Mouse (Mus musculus): ENCODE measurements around the gene Vps45. TPM values are rescaled to one million over a fixed set of nuclear protein-coding genes. Genes with fewer than 3 reads are reported as not detected.

Vps45 gene
- total RNA-seq, 2 experiments from 2014 or later = 24.5 to 32.6 TPM

DNA sequence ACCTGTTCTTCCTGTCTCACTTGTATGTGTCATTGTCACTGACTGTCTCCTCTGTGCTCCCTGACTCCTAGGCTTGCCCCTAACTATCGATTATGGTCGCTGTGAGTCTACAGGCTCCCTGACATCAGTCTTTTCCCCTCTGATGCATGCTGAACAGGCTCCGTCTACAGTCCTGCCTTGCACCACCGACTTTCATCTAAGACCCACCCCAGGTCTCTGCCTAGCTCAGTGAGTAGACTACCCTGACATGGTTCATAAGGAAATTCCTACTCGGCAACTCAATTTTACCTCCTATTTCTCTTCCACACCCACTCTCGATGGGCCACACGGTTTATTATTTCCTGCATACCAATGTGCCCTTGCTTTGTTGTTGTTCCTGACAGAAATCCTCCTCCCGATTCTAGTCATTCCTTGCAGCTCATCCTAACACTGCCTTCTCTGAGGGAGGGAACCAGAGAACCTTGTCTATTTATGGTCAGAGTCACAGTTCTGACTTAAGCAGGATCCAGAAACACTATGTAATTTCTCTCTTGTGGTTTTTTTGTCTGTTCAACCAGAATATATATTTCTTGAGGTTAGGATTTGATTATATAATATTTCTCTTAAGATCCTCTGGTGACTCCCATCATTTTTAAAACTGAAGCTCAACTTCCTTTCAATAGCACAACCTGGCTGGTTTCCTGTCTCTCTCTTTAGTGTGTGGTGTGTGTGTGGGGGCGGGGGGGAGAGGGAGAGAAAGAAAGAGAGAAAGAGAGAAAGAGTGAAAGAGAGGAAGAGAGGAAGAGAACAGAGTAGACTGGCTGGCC lies 18.2 kb downstream of the Vps45 start:
- DNase-seq (ENCODE audit: low spot score in 2 of 2) = no peak

DNA sequence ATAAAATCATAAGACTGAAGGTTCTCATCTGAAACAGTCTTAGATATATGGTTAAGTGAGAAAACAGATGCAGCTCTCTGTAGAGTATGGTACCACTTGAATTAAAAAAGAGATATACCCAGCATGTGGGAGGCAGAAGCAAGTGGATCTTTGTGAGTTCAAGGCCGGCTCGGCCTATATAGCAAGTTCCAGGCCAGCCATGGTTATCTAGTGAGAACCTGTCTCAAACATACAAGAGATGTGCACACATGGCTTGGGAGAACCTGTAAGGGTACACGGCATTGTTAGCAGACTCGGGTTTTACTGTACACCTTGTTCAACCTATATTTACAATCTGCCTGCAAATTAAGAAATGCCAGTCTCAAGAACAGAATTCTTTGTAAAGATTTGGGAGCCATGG lies 19.4 kb downstream of the Vps45 start:
- no peak for DNase-seq (ENCODE audit: low spot score in 2 of 2)

DNA sequence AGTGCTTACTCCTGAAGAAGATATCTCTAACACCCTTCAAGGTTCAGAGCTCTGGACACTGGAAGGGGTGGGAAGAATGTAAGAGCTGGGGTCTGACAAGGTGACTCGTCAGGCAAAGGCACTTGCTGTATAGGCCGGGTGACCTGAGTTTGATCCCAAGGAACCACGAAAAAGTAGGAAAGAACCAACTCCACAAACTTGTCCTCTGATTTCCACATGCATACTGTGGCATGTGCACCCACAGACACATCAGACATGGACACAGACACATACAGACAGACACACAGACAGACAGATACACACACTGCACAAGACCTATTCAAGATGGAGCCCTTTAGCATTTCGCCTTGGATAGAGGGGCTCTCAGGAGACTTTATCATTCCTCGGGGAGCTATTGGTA lies 20.1 kb downstream of the Vps45 start:
- no peak for DNase-seq (ENCODE audit: low spot score in 2 of 2)

DNA sequence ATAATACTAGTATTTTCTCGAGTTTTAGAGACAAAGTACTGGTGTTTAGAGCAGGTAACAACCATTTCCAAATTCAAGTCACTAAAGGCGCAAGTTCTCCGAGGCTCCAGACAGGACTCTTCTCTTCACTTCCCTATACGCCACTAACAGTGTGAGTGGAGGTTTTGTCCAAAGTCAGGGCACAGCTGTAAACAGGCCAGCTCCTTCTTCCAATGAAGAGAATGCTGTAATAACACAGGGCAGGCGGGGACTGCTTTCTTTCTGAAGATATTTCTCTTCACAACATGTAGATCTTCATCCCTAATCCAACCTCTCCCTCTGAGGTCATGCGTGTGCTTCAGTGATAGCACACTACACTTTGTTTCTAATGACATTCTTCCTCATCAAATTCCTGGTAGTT lies 21.5 kb downstream of the Vps45 start:
- DNase-seq (ENCODE audit: low spot score in 2 of 2) = no peak

DNA sequence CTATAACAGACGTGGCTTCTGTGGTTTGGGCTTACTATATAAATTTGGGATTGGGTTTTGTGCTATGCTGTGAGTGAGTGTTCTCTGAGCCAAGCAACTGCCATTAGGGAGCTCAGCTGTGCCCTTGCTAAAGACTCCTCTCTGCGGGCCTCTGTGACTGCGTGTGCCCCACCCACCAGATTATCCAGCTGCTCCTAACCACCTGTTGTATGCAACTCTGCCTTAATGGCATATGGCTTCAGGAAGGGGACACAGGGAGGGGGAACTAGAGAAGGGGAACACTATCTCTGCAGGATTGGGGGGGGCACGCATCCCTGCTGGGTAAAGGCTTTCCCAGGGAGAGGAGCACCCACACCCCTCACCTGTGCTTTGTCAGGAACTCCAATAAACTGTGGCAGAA lies 25.2 kb downstream of the Vps45 start:
- no peak for DNase-seq (ENCODE audit: low spot score in 2 of 2)

DNA sequence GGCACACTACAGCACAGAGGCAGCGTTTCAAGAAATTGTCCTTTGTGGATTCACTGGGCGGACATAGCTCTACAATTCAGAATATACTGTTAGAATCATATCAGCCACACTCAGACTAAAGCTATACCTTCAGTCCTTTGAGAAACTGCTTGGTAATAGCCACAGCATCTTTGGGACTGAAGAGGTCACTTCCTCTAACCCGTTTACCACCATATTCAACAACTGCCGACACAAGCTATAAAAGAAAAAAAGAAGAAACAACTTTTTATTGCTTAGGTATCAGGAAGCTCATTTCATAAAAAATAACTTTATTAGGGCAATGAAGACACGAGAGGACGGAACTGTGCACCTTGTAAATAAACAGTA lies 25.6 kb downstream of the Vps45 start:
- DNase-seq (ENCODE audit: low spot score in 2 of 2) = no peak

DNA sequence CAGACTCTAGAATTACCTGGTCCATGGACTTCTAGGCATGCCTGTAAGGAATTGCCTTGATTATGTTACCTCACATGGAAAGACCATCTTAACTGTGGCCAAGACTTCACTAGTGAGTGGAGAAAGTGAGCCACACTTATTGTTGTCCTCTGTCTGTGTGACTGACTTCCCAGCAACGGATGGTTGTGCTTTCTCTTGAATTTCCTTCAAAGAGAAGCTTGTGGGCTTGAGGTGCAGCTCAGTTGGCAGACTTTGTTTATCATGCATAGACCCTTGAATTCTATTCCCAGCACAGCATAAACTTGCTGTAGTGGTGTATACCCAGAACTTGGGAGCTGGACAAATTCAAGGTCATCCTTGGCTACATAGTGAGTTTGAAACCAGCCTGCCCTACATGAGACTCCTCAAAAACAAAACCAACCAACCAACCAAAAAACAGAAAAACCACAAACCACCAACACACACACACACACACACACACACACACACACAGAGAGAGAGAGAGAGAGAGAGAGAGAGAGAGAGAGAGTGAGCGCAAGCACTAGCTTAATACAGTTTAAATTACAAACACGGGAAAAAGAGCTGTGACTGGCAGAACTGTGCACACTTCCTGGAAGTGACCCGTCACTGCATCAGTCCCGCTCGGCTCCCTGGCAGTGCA lies 26.1 kb downstream of the Vps45 start:
- DNase-seq (ENCODE audit: low spot score in 2 of 2) = no peak

DNA sequence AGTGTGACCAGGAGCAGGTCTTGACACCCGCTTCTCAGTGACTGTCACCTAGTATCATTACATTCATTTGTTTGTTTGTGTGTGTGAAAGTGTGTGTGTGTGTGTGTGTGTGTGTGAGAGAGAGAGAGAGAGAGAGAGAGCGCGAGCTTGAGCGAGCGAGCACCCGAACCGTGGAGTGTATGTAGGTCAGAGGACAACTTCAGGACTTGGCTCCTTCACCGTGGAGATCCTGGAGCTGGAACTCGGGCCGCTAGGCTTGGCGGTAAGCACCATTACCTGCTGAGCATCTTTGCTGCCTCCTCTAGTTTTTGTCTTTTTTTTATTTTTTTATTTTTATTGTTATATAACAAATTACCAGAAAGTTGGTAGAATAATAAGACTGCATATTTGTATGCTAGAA lies 28.5 kb downstream of the Vps45 start:
- DNase-seq (ENCODE audit: low spot score in 2 of 2) = no peak

DNA sequence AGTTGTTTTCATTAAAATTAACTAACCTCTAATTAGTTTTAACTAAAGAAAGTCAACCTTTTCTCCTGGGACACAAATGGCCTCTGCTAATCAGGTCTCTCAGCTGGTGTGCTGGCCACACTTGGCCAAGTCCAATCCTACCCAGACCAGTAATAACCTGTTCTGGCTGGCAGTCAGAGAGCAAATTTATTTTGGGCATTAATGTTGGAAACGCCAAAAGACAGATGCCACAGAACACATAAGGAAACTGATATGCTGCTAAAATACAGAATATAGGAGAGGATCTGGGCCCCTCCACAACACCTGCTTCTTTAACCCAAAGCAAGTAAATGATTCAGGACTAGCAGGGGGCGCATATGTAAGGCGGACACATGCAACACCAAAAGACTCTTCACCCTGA lies 28.9 kb downstream of the Vps45 start:
- no peak for DNase-seq (ENCODE audit: low spot score in 2 of 2)

DNA sequence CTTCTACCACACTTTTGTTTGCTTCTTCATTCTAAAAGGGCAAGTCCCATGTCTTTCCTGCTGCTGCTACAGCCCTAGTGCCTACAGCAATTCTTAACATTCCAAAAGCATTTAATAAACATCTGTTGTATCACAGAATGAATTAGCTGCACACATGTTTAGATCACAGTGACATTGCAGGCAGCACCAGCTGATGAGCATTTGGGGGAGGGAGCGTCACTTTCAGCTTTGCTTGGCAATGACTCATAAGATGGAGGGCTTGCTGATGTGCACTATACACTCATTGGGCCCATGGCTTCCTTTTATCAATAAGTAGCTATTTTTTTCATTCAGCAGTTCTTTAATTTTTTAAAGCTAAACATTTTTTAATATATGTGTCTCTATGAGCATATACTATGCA lies 30.4 kb downstream of the Vps45 start:
- no peak for DNase-seq (ENCODE audit: low spot score in 2 of 2)

DNA sequence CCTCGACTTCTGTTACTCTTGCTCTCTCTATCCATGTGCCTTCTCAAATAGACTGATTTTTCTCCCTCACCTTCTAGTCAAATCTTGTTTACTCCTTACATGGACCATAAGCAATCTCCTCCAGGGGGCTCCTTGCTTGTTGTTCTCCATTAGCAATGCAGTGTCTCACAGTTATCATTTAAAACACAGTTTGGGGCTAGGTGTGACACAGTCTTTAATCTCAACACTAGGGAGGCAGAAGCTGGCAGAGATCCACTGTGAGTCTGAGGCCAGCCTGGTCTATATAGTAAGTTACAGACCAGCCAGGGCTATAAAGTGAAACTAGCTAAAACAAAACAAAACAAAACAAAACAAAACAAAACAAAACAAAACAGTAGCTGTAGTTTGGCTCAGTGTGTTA lies 31.1 kb downstream of the Vps45 start:
- no peak for DNase-seq (ENCODE audit: low spot score in 2 of 2)

DNA sequence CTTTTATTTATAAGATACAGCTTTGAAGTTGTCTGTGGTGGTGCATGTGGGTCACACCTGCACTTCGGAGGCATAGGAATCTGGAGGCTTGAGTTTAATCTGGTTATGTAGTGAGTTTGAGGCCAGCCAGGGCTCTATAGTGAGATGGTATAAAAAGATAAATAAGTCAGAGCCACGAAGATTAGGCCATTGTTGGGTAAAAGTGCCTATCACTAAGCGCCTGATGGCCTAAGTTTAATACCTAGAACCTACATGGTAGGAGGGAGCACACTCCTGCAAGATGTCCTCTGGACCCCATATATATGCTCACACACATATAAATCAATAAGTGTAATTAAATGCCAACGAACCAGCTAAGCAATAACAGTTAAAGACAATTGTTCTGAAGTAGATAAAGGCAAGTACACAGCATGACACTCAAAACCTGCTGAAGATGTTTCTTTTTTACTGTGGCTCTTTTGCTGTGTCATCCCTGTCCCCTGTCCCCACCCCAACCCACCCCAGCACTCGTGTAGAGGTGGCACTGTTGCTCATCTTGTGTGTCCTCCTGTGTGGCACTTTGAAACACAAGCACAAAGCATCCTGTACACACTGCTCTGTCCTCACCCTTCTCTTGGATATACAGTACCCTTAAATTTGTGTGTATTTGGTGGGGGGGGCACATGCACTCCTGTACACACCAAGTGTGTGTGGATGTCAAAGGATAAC lies 36.7 kb downstream of the Vps45 start:
- DNase-seq (ENCODE audit: low spot score in 2 of 2) = no peak

DNA sequence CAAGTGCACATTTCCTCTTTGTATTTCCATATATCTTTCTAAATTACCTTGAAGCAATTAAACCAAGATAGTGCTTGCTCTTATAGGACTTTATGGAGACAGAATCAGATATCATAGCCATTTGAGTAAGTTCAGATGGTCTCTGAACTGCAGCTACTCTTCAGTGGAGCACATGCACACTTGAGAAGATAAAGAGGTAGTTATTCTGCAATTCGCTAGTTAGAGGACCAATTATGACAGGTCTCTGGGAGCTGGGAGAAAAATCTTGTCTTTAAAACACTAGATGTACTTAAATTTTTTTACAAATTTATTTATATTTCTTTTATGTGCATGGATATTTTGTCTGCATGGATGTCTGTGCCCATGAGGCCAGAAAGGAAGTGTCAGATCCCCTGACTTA lies 37.5 kb downstream of the Vps45 start:
- DNase-seq (ENCODE audit: low spot score in 2 of 2) = no peak

DNA sequence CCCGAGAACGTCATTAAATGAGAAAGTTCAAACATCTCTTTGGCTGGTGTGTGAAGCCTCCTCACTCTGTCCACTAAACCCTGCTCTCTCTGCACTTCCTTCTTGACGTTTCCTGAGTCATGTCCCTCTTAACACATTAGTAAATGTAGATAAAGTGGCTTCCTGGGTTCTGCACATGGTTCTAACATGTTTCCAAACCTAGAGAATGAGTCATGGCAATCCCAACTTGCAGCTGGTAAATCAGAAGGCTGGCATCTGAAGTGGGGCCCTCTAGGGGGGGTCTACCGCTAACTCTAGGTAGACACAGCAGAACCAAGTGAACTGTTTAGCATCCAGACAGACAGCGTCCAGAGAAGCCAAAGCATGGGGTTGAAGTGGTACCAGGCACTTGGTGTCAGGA lies 40.8 kb downstream of the Vps45 start:
- no peak for DNase-seq (ENCODE audit: low spot score in 2 of 2)

DNA sequence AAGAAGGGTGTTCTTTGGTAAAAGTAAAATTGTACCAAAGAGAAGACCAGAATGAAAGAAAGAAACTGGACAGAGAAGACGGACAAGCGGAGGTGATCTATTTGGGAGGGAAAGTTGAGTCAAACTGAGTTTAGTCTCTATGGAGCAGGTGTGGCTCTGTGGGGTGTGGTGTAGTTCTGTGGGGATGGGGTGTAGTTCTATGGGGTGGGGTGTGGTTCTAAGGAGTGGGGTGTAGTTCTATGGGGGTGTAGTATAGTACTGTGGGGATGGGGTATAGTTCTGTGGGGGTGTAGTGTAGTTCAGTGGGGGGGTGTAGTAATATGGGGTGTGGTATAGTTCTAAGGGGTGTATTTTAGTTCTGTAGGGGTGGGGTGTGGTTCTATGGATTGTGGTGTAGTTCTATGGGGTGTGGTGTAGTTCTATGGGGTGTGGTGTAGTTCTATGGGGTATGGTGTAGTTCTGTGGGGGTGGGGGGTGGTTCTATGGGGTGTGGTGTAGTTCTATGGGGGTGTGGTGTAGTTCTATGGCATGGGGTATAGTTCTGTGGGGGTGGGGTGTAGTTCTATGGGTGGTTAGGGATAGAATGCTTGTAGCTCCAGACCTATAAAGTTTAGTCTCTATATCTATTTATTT lies 41.9 kb downstream of the Vps45 start:
- DNase-seq (ENCODE audit: low spot score in 2 of 2) = no peak

DNA sequence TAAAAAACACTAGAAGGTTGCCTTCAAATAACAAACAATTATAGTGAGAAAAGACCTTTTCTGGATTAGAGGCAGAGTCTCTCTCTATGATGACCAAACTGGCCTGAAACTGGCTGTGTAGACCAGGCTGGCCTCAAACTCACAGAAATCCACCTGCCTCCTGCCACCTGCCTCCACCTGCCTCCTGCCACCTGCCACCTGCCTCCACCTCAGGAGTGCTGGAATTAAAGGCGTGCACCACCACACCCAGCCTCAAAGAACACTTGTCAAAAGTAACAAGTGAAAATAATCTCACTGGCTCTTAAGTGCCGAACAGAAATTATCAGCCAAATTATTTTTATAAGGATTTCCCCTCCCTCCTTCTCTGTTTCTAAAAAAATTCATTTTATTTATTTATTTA lies 42.6 kb downstream of the Vps45 start:
- DNase-seq (ENCODE audit: low spot score in 2 of 2) = no peak

DNA sequence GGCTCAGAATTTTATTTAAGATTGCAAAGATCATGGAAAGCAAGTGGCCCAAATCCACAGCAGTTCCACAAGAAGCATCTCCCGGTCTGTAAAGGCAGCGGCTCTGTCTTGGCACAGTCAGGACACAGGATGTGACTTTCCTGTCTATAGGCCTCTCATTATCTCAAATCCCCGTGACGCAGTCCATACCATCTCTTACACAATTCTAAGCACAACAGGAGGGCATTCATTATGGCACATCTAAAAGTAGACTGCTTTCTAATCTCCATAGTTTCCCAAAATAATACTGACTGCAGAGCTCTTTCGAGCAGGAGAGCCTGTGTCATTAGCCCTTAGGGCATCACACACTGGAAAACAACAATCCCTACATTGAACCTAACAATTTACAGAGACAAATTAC lies 45.5 kb downstream of the Vps45 start:
- DNase-seq (ENCODE audit: low spot score in 2 of 2) = no peak

DNA sequence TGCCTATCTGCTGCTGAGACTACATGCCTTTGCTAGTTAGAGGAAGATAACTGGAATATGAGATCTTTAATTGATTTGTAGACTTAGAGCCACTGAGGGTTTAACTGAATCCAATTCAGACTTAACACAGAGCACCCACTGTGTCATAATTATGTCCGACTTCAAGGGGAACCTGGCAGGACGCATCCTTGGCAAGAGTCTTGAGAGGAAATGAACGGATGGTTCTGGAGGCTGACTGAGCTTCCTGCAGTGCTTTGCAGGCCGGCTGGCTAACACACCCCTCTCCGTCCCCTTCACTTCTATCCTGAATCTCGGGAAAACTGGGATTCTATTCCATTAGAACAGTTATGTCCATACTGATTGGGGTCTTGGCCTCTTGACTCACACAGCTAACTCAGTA lies 49.8 kb downstream of the Vps45 start:
- DNase-seq (ENCODE audit: low spot score in 2 of 2) = no peak

DNA sequence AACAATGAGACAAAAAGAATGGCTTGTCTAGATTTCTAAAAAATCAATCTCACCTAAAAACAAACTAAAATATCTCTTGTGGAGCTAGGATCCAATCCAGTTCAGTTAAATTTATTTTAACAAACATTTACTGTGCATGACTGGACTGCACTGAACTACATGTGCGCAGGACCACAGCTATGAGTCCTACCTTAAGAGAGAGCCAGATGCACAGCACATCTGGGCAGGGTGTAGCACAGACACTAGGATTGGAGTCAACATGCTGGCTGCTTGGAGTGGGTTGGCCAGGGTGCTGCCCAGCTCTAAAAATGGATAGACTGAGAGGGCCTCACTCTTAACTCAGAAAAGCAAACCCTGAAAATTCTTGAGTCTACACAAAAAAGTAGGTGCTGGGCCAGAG lies 56.7 kb downstream of the Vps45 start:
- no peak for DNase-seq (ENCODE audit: low spot score in 2 of 2)

DNA sequence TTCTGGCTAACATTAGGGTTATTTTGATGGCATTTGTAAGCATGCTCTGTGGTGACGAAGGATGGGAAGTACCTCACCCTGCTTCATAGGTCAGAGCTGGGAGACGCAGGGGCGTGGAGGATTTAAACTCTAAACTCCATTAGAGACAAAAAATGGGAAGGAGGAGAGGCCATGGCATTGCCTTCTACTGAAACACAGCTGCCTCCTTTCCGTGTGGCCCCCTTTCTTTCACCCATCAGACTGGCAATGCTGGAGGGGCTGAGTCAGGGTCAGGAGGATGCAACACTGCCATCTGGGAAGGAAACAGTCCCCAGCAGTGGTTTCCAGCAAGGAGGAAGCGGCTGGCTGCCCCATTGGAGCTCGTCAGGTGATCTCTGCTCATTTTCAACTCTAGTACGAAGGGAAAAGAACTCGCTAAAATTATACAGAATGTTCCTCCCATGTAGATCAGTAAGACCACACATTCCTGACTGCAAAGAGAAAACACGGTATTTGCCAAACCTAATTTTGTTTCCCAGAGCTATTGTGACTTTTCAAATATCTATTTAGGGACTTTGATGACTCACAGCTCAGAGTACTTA lies 57.3 kb downstream of the Vps45 start:
- no peak for DNase-seq (ENCODE audit: low spot score in 2 of 2)

DNA sequence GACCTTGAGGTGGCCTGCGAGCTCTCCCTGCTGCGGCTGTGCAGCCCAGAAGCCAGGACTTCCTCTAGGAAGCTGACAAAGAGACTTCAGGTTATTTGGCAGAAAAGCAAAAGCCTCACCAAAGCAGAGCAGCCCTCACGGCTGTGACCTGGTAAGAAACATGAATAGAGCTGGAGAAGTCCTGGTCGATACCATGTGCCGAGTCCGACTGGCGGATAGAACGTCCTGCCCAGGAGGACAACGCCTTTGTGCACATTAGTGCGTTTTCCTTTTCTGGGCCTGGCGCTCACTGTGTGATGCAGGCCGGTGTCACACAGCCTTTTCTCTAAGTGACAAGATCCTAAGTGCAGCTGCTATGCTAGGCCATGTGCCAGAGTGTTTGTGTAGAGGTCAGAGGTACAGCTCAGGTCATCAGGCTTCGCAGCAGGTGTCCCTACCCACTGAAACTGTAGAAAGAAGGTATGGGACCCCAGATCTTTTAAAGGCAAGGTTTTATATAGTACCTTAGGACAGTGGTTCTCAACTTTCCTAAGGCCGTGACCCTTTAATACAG lies 58.1 kb downstream of the Vps45 start:
- no peak for DNase-seq (ENCODE audit: low spot score in 2 of 2)
